ENCODE assay signal across 8 mouse cellular contexts in genomic region chr4:109279689-109280458, GRCm38 (mm10). TPM values are rescaled to one million over a fixed set of nuclear protein-coding genes. Genes with fewer than 3 reads are reported as not detected.
DNase-seq lines count a peak whose midpoint lies in the region; ATAC-seq and TF ChIP-seq lines count a peak whose summit lies in the region.

Gene Eps15 (plus strand): TSS chr4:109280268.

- no peaks in the 10 kb centered on the region for H3K9me3 ChIP-seq in embryonic facial prominence, embryonic 13.5 days
- H3K9me3 ChIP-seq in limb, embryonic 13.5 days = no peaks in the 10 kb centered on the region
- no peaks in the 10 kb centered on the region for H3K9me3 ChIP-seq in midbrain, embryonic 16.5 days (replicated peaks; ENCODE audit: control insufficient read depth, low read length, poor library complexity, severe bottlenecking)

- WGBS in embryonic facial prominence, embryonic 13.5 days = 3% methylated on average over 36 of the region's 44 CpGs
- WGBS in heart, adult 2 months = 7% methylated on average over 31 of the region's 44 CpGs
- WGBS in limb, embryonic 13.5 days = 5% methylated on average over 29 of the region's 44 CpGs
- WGBS in midbrain, embryonic 16.5 days = 3% methylated on average over 38 of the region's 44 CpGs

- H3K27ac ChIP-seq in embryonic facial prominence, embryonic 13.5 days = peak within 1 kb of the TSS; percentile 72
- peak within 1 kb of the TSS; percentile 87 for H3K27ac ChIP-seq in heart, adult 2 months
- peak within 1 kb of the TSS; percentile 77 for H3K27ac ChIP-seq in limb, embryonic 13.5 days
- no peak within 1 kb of the TSS; the same call in 1 of the 2 replicates for H3K27ac ChIP-seq in midbrain, embryonic 16.5 days (ENCODE audit: low read length)

- intact Hi-C loops in heart, adult 2 months (cut with DNase I) = loop anchor here (1.0 to 10.0 kb wide), 3 partner anchors 77 to 395 kb away; partner anchors contain the start of genes Faf1, Osbpl9 and Ttc39a

- H3K9ac ChIP-seq in embryonic facial prominence, embryonic 13.5 days = peak within 1 kb of the TSS; percentile 85
- peak within 1 kb of the TSS; percentile 92 for H3K9ac ChIP-seq in heart, adult 2 months (ENCODE audit: low read depth, low read length)
- H3K9ac ChIP-seq in limb, embryonic 13.5 days = peak within 1 kb of the TSS; percentile 84
- H3K9ac ChIP-seq in midbrain, embryonic 16.5 days (ENCODE audit: low read depth, low read length) = peak within 1 kb of the TSS; percentile 77

- H3K27me3 ChIP-seq in embryonic facial prominence, embryonic 13.5 days = no peaks in the 10 kb centered on the region
- no peaks in the 10 kb centered on the region for H3K27me3 ChIP-seq in heart, adult 2 months (ENCODE audit: control insufficient read depth, insufficient read depth, low read length)
- no peaks in the 10 kb centered on the region for H3K27me3 ChIP-seq in limb, embryonic 13.5 days
- H3K27me3 ChIP-seq in midbrain, embryonic 16.5 days (ENCODE audit: control insufficient read depth, insufficient read depth, low read depth, low read length) = no peaks in the 10 kb centered on the region

- peaks cover 15% of the 10 kb centered on the region for H3K4me1 ChIP-seq in embryonic facial prominence, embryonic 13.5 days
- H3K4me1 ChIP-seq in heart, adult 2 months (ENCODE audit: control insufficient read depth, insufficient read depth, low read length) = peaks cover 7% of the 10 kb centered on the region
- H3K4me1 ChIP-seq in limb, embryonic 13.5 days = peaks cover 22% of the 10 kb centered on the region
- no peaks in the 10 kb centered on the region for H3K4me1 ChIP-seq in midbrain, embryonic 16.5 days (ENCODE audit: control insufficient read depth, insufficient read depth, low read length)

- TF ChIP-seq EP300 in heart, adult 2 months (IDR thresholded peaks at IDR 0.05; ENCODE audit: insufficient read depth, low read depth, low read length) = peak; percentile 72; the same call in 1 of the 2 replicates

- peak; percentile 95 for ATAC-seq in embryonic facial prominence, embryonic 13.5 days (ENCODE audit: insufficient number of reproducible peaks, insufficient read depth, low FRiP score, low TSS enrichment, low read depth)
- peak; percentile 95 for ATAC-seq in limb, embryonic 13.5 days (ENCODE audit: low FRiP score, low read depth)
- ATAC-seq in midbrain, embryonic 16.5 days = peak; percentile 95

- TF ChIP-seq CTCF in heart, adult 2 months (IDR thresholded peaks at IDR 0.05) = 0 out of 2 replicates have a peak, but pooled peaks have one; percentile 9

- peak; percentile 87 for DNase-seq in 3134 (ENCODE audit: extremely low read depth, insufficient read length, low spot score)
- peak; percentile 94 to 97 for DNase-seq in adrenal gland, postnatal 36 days
- peak; percentile 96 to 98 for DNase-seq in heart, adult 2 months
- peak; percentile 90 to 94 for DNase-seq in kidney, adult 8-10 months
- DNase-seq in spleen, postnatal 10 days (ENCODE audit: low spot score in 2 of 2) = peak; percentile 95 to 97

- peaks cover 3% of the 10 kb centered on the region; the same call in 1 of the 2 replicates for H3K79me2 ChIP-seq in heart, adult 2 months (replicated peaks; ENCODE audit: control insufficient read depth, insufficient read depth, low read length)

- H3K4me3 ChIP-seq in embryonic facial prominence, embryonic 13.5 days = peak within 1 kb of the TSS; percentile 84
- peak within 1 kb of the TSS; percentile 63 for H3K4me3 ChIP-seq in heart, adult 2 months
- H3K4me3 ChIP-seq in limb, embryonic 13.5 days = peak within 1 kb of the TSS; percentile 87
- peak within 1 kb of the TSS; percentile 84 for H3K4me3 ChIP-seq in midbrain, embryonic 16.5 days (ENCODE audit: low read depth, low read length)

- peak; percentile 71 for TF ChIP-seq POLR2A in heart, adult 2 months (IDR thresholded peaks at IDR 0.05; ENCODE audit: insufficient read depth, low read depth, low read length)

- no peaks in the 10 kb centered on the region for H3K36me3 ChIP-seq in embryonic facial prominence, embryonic 13.5 days
- peaks cover 5% of the 10 kb centered on the region for H3K36me3 ChIP-seq in heart, adult 2 months (ENCODE audit: control insufficient read depth, insufficient read depth, low read length)
- H3K36me3 ChIP-seq in limb, embryonic 13.5 days = no peaks in the 10 kb centered on the region
- H3K36me3 ChIP-seq in midbrain, embryonic 16.5 days (ENCODE audit: control insufficient read depth, insufficient read depth, low read length) = no peaks in the 10 kb centered on the region

- H3K4me2 ChIP-seq in embryonic facial prominence, embryonic 13.5 days = peak within 1 kb of the TSS; percentile 86
- peak within 1 kb of the TSS; percentile 88 for H3K4me2 ChIP-seq in limb, embryonic 13.5 days (replicated peaks)
- peak within 1 kb of the TSS; percentile 74 for H3K4me2 ChIP-seq in midbrain, embryonic 16.5 days (ENCODE audit: low read length)

RNA-seq across cellular contexts. Expression of gene Eps15, which starts in this region (rescaled TPM):
- 10 to 100 TPM; 75.6 to 91.0 TPM for total RNA-seq in adrenal gland, postnatal 36 days (2021)
- 42.9 and 43.2 TPM in 2 replicates for polyA plus RNA-seq in embryonic facial prominence, embryonic 13.5 days (2015; fragmentation: Nextera tagmentation; extraction: Ambion mirVana)
- 10 to 100 TPM; 43.1 to 46.8 TPM for total RNA-seq in heart, adult 2 months (2021)
- 9.9 and 19.3 TPM in 2 replicates for polyA plus RNA-seq in heart, adult 2 months (2012; rRNA removed)
- 35.6 and 39.9 TPM in 2 replicates for polyA plus RNA-seq in limb, embryonic 13.5 days (2015; fragmentation: Nextera tagmentation; extraction: Ambion mirVana)
- polyA plus RNA-seq in midbrain, embryonic 16.5 days (2015; fragmentation: Nextera tagmentation; extraction: Ambion mirVana) = 67.8 and 69.5 TPM in 2 replicates
